Mouse (Mus musculus): ENCODE measurements at regions not wholly inside any gene's neighbourhood (a gene's known extent, or its start where the extent isn't known, plus 50 kb on each side); places are given as distances from the start of the nearest gene placed in this dataset.
A peak's percentile ranks its signal among the peaks of the same experiment; 100 is the strongest.

DNA sequence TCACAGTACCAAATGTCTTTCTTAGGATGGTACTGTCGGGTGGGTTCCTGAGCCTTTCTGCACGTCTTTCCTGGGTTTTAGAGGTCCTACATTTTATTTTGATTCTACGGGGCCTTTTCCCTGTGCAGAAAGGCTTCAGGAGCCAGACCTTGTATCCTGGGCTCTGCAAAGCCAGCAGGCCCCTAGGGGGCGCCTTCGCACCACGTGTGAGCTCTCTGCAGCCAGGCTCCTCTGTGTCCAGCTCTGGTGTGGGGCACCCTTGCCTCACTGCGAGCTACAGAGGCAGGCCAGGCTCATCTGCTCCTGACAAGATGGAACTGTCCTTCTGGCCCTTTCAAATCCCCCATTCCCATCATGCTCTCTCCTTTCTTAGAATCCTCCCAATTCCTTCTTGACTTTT lies 53.3 kb upstream of the Usp3 start:
- peak; percentile 89 for TF ChIP-seq ZC3H11A (IDR thresholded peaks at IDR 0.05; ENCODE audit: borderline replicate concordance, low read depth, low read length)
- no peak for TF ChIP-seq HCFC1 (IDR thresholded peaks at IDR 0.05; ENCODE audit: borderline replicate concordance, insufficient read depth, low read length)
- TF ChIP-seq CHD2 (IDR thresholded peaks at IDR 0.05; ENCODE audit: low read depth, low read length): no peak
